Mouse (Mus musculus): ENCODE data around the gene F930015N05Rik. TPM values are rescaled to one million over a fixed set of nuclear protein-coding genes. Genes with fewer than 3 reads are reported as not detected.

F930015N05Rik gene
- polyA plus RNA-seq, 1 experiment = 0.66 TPM

DNA sequence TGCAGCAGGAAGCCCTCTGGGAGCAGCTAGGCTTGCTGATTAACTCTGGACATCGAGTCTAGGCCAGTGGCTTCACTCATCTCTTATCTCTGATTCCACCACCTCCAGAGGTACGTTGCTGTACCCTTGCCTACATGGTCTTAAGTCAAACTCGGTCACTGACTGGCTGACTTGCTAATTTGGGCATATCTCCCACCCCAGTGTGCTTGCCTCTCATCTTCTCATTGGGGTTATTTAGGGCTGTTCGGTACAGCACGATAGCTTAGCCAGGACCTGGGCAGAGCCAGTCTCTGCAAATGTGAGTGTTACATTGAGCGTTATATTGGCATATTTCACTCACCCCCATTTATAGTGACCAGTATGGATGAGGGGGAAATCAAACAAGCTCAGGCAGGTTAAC lies 39.5 kb downstream of the F930015N05Rik start:
- Histone ChIP-seq H3K36me3 (ENCODE audit: control insufficient read depth, insufficient read depth) (no peaks in the 10 kb centered on the region), H3K4me2 (ENCODE audit: low read depth) (no peak overlapping the region), H3K79me2 (ENCODE audit: control insufficient read depth, insufficient read depth) (no peaks in the 10 kb centered on the region), H3K4me3 (no peak overlapping the region), H3K27me3 (ENCODE audit: control insufficient read depth, insufficient read depth, insufficient read length) (no peaks in the 10 kb centered on the region), H3ac (ENCODE audit: control insufficient read depth, insufficient read length) (no peak overlapping the region)
- TF ChIP-seq POLR2AphosphoS2 (IDR thresholded peaks at IDR 0.05; ENCODE audit: insufficient read length, low read depth) (no peak), REST (IDR thresholded peaks at IDR 0.05; ENCODE audit: insufficient read depth, insufficient read length) (no peak), MAX (IDR thresholded peaks at IDR 0.05; ENCODE audit: low read depth) (no peak), TCF3 (IDR thresholded peaks at IDR 0.05; ENCODE audit: insufficient read length, low read depth) (no peak), MYOD1 (IDR thresholded peaks at IDR 0.05; ENCODE audit: control insufficient read depth in 1 of 3, insufficient read length in 2 of 3, low read depth in 2 of 3) (no peak), TCF12 (IDR thresholded peaks at IDR 0.05; ENCODE audit: insufficient read depth, poor library complexity, severe bottlenecking) (no peak), POLR2A (IDR thresholded peaks at IDR 0.05; ENCODE audit: insufficient read length, low read depth) (no peak), SRF (IDR thresholded peaks at IDR 0.05; ENCODE audit: control insufficient read depth, insufficient read length, low read depth) (no peak), CEBPB (IDR thresholded peaks at IDR 0.05; ENCODE audit: insufficient read depth, poor library complexity, severe bottlenecking) (no peak), MYOG (IDR thresholded peaks at IDR 0.05; ENCODE audit: control insufficient read depth in 1 of 3, insufficient read depth in 1 of 3, insufficient read length in 2 of 3, low read depth in 2 of 3) (no peak), E2F4 (IDR thresholded peaks at IDR 0.05; ENCODE audit: insufficient read depth) (no peak), USF1 (IDR thresholded peaks at IDR 0.05; ENCODE audit: low read depth) (no peak)

- Histone ChIP-seq H3K4me3 (no peak overlapping the region), H3K4me2 (ENCODE audit: low read depth) (peak overlapping the region; percentile 66), H3ac (ENCODE audit: control insufficient read depth, insufficient read length) (no peak overlapping the region), H3K27me3 (ENCODE audit: control insufficient read depth, insufficient read depth, insufficient read length) (no peaks in the 10 kb centered on the region), H3K79me2 (ENCODE audit: control insufficient read depth, insufficient read depth) (no peaks in the 10 kb centered on the region), H3K36me3 (ENCODE audit: control insufficient read depth, insufficient read depth) (no peaks in the 10 kb centered on the region)
- TF ChIP-seq POLR2AphosphoS2 (IDR thresholded peaks at IDR 0.05; ENCODE audit: insufficient read length, low read depth) = no peak
- TF ChIP-seq USF1 (IDR thresholded peaks at IDR 0.05; ENCODE audit: low read depth) = no peak
- no peak for TF ChIP-seq MYOG (IDR thresholded peaks at IDR 0.05; ENCODE audit: control insufficient read depth in 1 of 3, insufficient read depth in 1 of 3, insufficient read length in 2 of 3, low read depth in 2 of 3)
- TF ChIP-seq MAX (IDR thresholded peaks at IDR 0.05; ENCODE audit: low read depth) = no peak
- TF ChIP-seq TCF12 (IDR thresholded peaks at IDR 0.05; ENCODE audit: insufficient read depth, poor library complexity, severe bottlenecking) = no peak
- no peak for TF ChIP-seq MYOD1 (IDR thresholded peaks at IDR 0.05; ENCODE audit: control insufficient read depth in 1 of 3, insufficient read length in 2 of 3, low read depth in 2 of 3)
- no peak for TF ChIP-seq SRF (IDR thresholded peaks at IDR 0.05; ENCODE audit: control insufficient read depth, insufficient read length, low read depth)
- no peak for TF ChIP-seq E2F4 (IDR thresholded peaks at IDR 0.05; ENCODE audit: insufficient read depth)
- TF ChIP-seq TCF3 (IDR thresholded peaks at IDR 0.05; ENCODE audit: insufficient read length, low read depth) = no peak
- TF ChIP-seq POLR2A (IDR thresholded peaks at IDR 0.05; ENCODE audit: insufficient read length, low read depth) = no peak
- TF ChIP-seq REST (IDR thresholded peaks at IDR 0.05; ENCODE audit: insufficient read depth, insufficient read length) = no peak
These were observed 40.0 kb downstream of the F930015N05Rik start for GRCm38 (mm10) chr11:64396331-64396881.

- Histone ChIP-seq H3ac (ENCODE audit: control insufficient read depth, insufficient read length) (no peak overlapping the region), H3K27me3 (ENCODE audit: control insufficient read depth, insufficient read depth, insufficient read length) (peaks cover 7% of the 10 kb centered on the region), H3K4me2 (ENCODE audit: low read depth) (no peak overlapping the region), H3K4me3 (no peak overlapping the region), H3K36me3 (ENCODE audit: control insufficient read depth, insufficient read depth) (no peaks in the 10 kb centered on the region), H3K79me2 (ENCODE audit: control insufficient read depth, insufficient read depth) (no peaks in the 10 kb centered on the region)
- TF ChIP-seq MYOG (IDR thresholded peaks at IDR 0.05; ENCODE audit: control insufficient read depth in 1 of 3, insufficient read depth in 1 of 3, insufficient read length in 2 of 3, low read depth in 2 of 3) = no peak
- no peak for TF ChIP-seq USF1 (IDR thresholded peaks at IDR 0.05; ENCODE audit: low read depth)
- no peak for TF ChIP-seq CEBPB (IDR thresholded peaks at IDR 0.05; ENCODE audit: insufficient read depth, poor library complexity, severe bottlenecking)
- TF ChIP-seq POLR2A (IDR thresholded peaks at IDR 0.05; ENCODE audit: insufficient read length, low read depth) = no peak
- no peak for TF ChIP-seq REST (IDR thresholded peaks at IDR 0.05; ENCODE audit: insufficient read depth, insufficient read length)
- no peak for TF ChIP-seq SRF (IDR thresholded peaks at IDR 0.05; ENCODE audit: control insufficient read depth, insufficient read length, low read depth)
- TF ChIP-seq POLR2AphosphoS2 (IDR thresholded peaks at IDR 0.05; ENCODE audit: insufficient read length, low read depth) = no peak
- no peak for TF ChIP-seq E2F4 (IDR thresholded peaks at IDR 0.05; ENCODE audit: insufficient read depth)
These were observed 50.1 kb downstream of the F930015N05Rik start for GRCm38 (mm10) chr11:64386333-64386732.

Other genes starting within 250 kb of the F930015N05Rik start
- gene Hs3st3a1, start 1.3 kb downstream of the F930015N05Rik start, polyA plus RNA-seq (2012; fragmentation: generic; extraction: Trizol) = 1.8 TPM

Data from myocyte (in vitro differentiated cells).